Mouse (Mus musculus): Measurements from ENCODE around the gene Rmi1.

GRCm38 (mm10) chr13:58385547-58385920 lies 16.5 kb upstream of the Rmi1 start:
- TF ChIP-seq POLR2A (IDR thresholded peaks at IDR 0.05; ENCODE audit: low read depth, low read length): no peak
- TF ChIP-seq CTCF (IDR thresholded peaks at IDR 0.05; ENCODE audit: borderline replicate concordance, insufficient read depth, low read length): no peak
